Mouse (Mus musculus) adrenal gland, adult 2 months (tissue): ENCODE data around the gene Olfr648. TPM values are rescaled to one million over a fixed set of nuclear protein-coding genes. Genes with fewer than 3 reads are reported as not detected.

Source experiments
- polyA plus RNA-seq: library from polyadenylated mRNA; depleted of rRNA; stranded (reverse); fragments of >200 nt; gene quantifications from 2 replicates; pipeline ENCODE4 v1.2.3, GENCODE M21; 2012; rRNA removed
- total RNA-seq, 2 experiments: library from RNA; stranded (reverse); gene quantifications; 2 replicates each; pipeline ENCODE4 v1.2.3; 2021

Gene Olfr648
- total and polyA plus RNA-seq, 3 experiments, result 0.04 TPM; not detected in 2

Other genes with a start within 250 kb of the Olfr648 start
- gene Olfr632, start 249.0 kb downstream of the Olfr648 start, total RNA-seq, result not detected
- not detected in 2 replicates for gene Olfr632, start 249.0 kb downstream of the Olfr648 start, polyA plus RNA-seq
- gene Olfr633, start 239.0 kb downstream of the Olfr648 start, total RNA-seq, result not detected
- not detected in 2 replicates for gene Olfr633, start 239.0 kb downstream of the Olfr648 start, polyA plus RNA-seq
- not detected for gene Olfr635, start 212.2 kb downstream of the Olfr648 start, total RNA-seq
- not detected in 2 replicates for gene Olfr635, start 212.2 kb downstream of the Olfr648 start, polyA plus RNA-seq
- not detected for gene Olfr638, start 184.6 kb downstream of the Olfr648 start, total RNA-seq
- gene Olfr638, start 184.6 kb downstream of the Olfr648 start, polyA plus RNA-seq, result not detected in 2 replicates
- not detected for gene Olfr639, start 166.1 kb downstream of the Olfr648 start, total RNA-seq
- gene Olfr639, start 166.1 kb downstream of the Olfr648 start, polyA plus RNA-seq, result not detected in 2 replicates
- not detected for gene Olfr640, start 157.8 kb downstream of the Olfr648 start, total RNA-seq
- gene Olfr640, start 157.8 kb downstream of the Olfr648 start, polyA plus RNA-seq, result not detected in 2 replicates
- gene Olfr641, start 147.9 kb downstream of the Olfr648 start, total RNA-seq, result not detected
- not detected in 2 replicates for gene Olfr641, start 147.9 kb downstream of the Olfr648 start, polyA plus RNA-seq
- not detected for gene Olfr642, start 130.7 kb downstream of the Olfr648 start, total RNA-seq
- gene Olfr642, start 130.7 kb downstream of the Olfr648 start, polyA plus RNA-seq, result not detected in 2 replicates
- gene 4930516K23Rik, start 121.9 kb downstream of the Olfr648 start, total RNA-seq, result not detected
- not detected in 2 replicates for gene 4930516K23Rik, start 121.9 kb downstream of the Olfr648 start, polyA plus RNA-seq
- not detected for gene Olfr644, start 111.5 kb downstream of the Olfr648 start, total RNA-seq
- not detected in 2 replicates for gene Olfr644, start 111.5 kb downstream of the Olfr648 start, polyA plus RNA-seq
- gene Olfr645, start 97.9 kb downstream of the Olfr648 start, total RNA-seq, result not detected
- gene Olfr645, start 97.9 kb downstream of the Olfr648 start, polyA plus RNA-seq, result not detected in 2 replicates
- not detected for gene Olfr646, start 78.5 kb downstream of the Olfr648 start, total RNA-seq
- not detected in 2 replicates for gene Olfr646, start 78.5 kb downstream of the Olfr648 start, polyA plus RNA-seq
- gene Ubqln5, start 53.6 kb downstream of the Olfr648 start, total RNA-seq, result not detected
- gene Ubqln5, start 53.6 kb downstream of the Olfr648 start, polyA plus RNA-seq, result not detected in 2 replicates
- gene Olfr643, start 46.0 kb downstream of the Olfr648 start, total RNA-seq, result not detected
- gene Olfr643, start 46.0 kb downstream of the Olfr648 start, polyA plus RNA-seq, result not detected in 2 replicates
- gene Ubqln3, start 40.1 kb downstream of the Olfr648 start, total RNA-seq, result not detected
- not detected in 2 replicates for gene Ubqln3, start 40.1 kb downstream of the Olfr648 start, polyA plus RNA-seq
- gene Ubqlnl, start 32.8 kb downstream of the Olfr648 start, total RNA-seq, result not detected
- gene Ubqlnl, start 32.8 kb downstream of the Olfr648 start, polyA plus RNA-seq, result not detected in 2 replicates
- not detected for gene Olfm5, start 18.6 kb downstream of the Olfr648 start, total RNA-seq
- gene Olfm5, start 18.6 kb downstream of the Olfr648 start, polyA plus RNA-seq, result not detected in 2 replicates
- not detected for gene Olfr649, start 12.6 kb upstream of the Olfr648 start, total RNA-seq
- not detected in 2 replicates for gene Olfr649, start 12.6 kb upstream of the Olfr648 start, polyA plus RNA-seq
- gene Trim6, start 35.4 kb upstream of the Olfr648 start, total RNA-seq, result under 1 TPM; 0.12 to 0.66 TPM
- gene Trim6, start 35.4 kb upstream of the Olfr648 start, polyA plus RNA-seq, result 0.09 and 0.36 TPM in 2 replicates
- gene Trim34a, start 61.1 kb upstream of the Olfr648 start, total RNA-seq, result 1 to 10 TPM; 6.5 to 6.8 TPM
- 4.0 and 4.6 TPM in 2 replicates for gene Trim34a, start 61.1 kb upstream of the Olfr648 start, polyA plus RNA-seq
- 1 to 10 TPM; 3.5 to 3.8 TPM for gene Trim5, start 104.7 kb upstream of the Olfr648 start, total RNA-seq
- gene Trim5, start 104.7 kb upstream of the Olfr648 start, polyA plus RNA-seq, result 0.22 and 0.47 TPM in 2 replicates
- 10 to 100 TPM in 1 of 2 experiments, 1 to 10 TPM in 1; 9.1 to 12.5 TPM for gene Trim12a, start 132.1 kb upstream of the Olfr648 start, total RNA-seq
- gene Trim12a, start 132.1 kb upstream of the Olfr648 start, polyA plus RNA-seq, result 1.4 and 1.7 TPM in 2 replicates
- gene Trim34b, start 146.1 kb upstream of the Olfr648 start, total RNA-seq, result under 1 TPM; 0.38 to 0.46 TPM
- gene Trim34b, start 146.1 kb upstream of the Olfr648 start, polyA plus RNA-seq, result 0.54 and 1.7 TPM in 2 replicates
- gene Trim12c, start 170.0 kb upstream of the Olfr648 start, total RNA-seq, result 1 to 10 TPM; 9.2 to 9.8 TPM
- 2.0 and 2.2 TPM in 2 replicates for gene Trim12c, start 170.0 kb upstream of the Olfr648 start, polyA plus RNA-seq
- under 1 TPM; 0.09 to 0.17 TPM for gene Trim30b, start 186.5 kb upstream of the Olfr648 start, total RNA-seq
- gene Trim30b, start 186.5 kb upstream of the Olfr648 start, polyA plus RNA-seq, result not detected in 2 replicates
- not detected for gene Trim30c, start 217.4 kb upstream of the Olfr648 start, total RNA-seq
- not detected in 2 replicates for gene Trim30c, start 217.4 kb upstream of the Olfr648 start, polyA plus RNA-seq